Comparison of ENCODE assay signal across 7 mouse cellular contexts in the genomic region with DNA sequence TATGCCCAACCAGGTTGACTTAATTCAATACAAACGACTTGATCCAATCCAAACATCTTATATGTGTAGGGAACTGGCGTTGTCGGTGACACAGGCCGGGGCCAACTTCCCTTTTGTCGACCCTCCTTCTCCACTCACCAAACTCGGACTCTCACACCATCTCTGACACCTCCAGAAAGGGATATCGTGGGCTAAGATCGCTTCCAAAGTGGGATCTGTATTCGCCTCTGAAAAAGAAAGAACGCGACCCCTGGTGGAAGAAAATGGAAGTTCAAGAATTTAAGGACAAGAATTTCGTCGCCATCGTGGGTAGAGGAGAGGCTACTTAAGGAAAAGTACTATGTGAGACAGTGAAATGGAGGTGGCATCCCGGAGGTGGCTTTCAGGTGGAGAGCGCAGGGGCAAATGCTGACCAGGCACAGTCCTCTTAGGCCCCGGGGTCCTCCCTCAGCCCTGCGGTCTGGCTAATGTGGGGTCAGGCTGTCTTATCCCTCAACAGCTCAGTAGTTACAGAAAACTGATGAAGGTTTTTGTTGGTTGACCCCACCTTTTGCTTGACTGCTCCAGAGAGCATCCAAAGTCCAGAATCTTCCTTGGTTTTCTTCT. TPM values are rescaled to one million over a fixed set of nuclear protein-coding genes. Genes with fewer than 3 reads are reported as not detected.
A peak's percentile ranks its signal among the peaks of the same experiment; 100 is the strongest.
DNase-seq lines count a peak whose midpoint lies in the region; ATAC-seq lines count a peak whose summit lies in the region.

No protein-coding gene starts in this region.

- H3K27me3 ChIP-seq in heart, embryonic 11.5 days (ENCODE audit: control insufficient read depth, insufficient read depth, low read length) = peaks cover 56% of the 10 kb centered on the region
- peaks cover 64% of the 10 kb centered on the region for H3K27me3 ChIP-seq in liver, embryonic 15.5 days
- peaks cover 30% of the 10 kb centered on the region for H3K27me3 ChIP-seq in neural tube, embryonic 14.5 days (ENCODE audit: control insufficient read depth, insufficient read depth, low read length)

- no peak overlapping the region for H3K27ac ChIP-seq in heart, embryonic 11.5 days (ENCODE audit: low read depth, low read length)
- H3K27ac ChIP-seq in liver, embryonic 15.5 days (replicated peaks) = no peak overlapping the region
- no peak overlapping the region for H3K27ac ChIP-seq in neural tube, embryonic 14.5 days (ENCODE audit: low read depth, low read length)

- peaks cover 18% of the 10 kb centered on the region for H3K4me1 ChIP-seq in heart, embryonic 11.5 days (ENCODE audit: control insufficient read depth, insufficient read depth, low read length)
- peaks cover 36% of the 10 kb centered on the region for H3K4me1 ChIP-seq in liver, embryonic 15.5 days (replicated peaks)
- 0 out of 2 replicates have a peak, but pooled peaks cover 3% of the 10 kb centered on the region for H3K4me1 ChIP-seq in neural tube, embryonic 14.5 days (ENCODE audit: control insufficient read depth, insufficient read depth, low read length)

- ATAC-seq in heart, embryonic 11.5 days (replicated peaks; ENCODE audit: insufficient number of reproducible peaks, low FRiP score, low TSS enrichment) = no peak
- no peak for ATAC-seq in liver, embryonic 15.5 days (ENCODE audit: insufficient read depth)
- ATAC-seq in neural tube, embryonic 14.5 days (ENCODE audit: low read depth) = peak; percentile 42; the same call in 1 of the 2 replicates

- no peaks in the 10 kb centered on the region for H3K9me3 ChIP-seq in heart, embryonic 11.5 days (replicated peaks; ENCODE audit: control insufficient read depth, low read length)
- no peaks in the 10 kb centered on the region for H3K9me3 ChIP-seq in liver, embryonic 15.5 days (replicated peaks)
- H3K9me3 ChIP-seq in neural tube, embryonic 14.5 days (ENCODE audit: control insufficient read depth, low read length) = no peaks in the 10 kb centered on the region

- H3K36me3 ChIP-seq in heart, embryonic 11.5 days (ENCODE audit: control insufficient read depth, insufficient read depth, low read length) = no peaks in the 10 kb centered on the region
- no peaks in the 10 kb centered on the region for H3K36me3 ChIP-seq in liver, embryonic 15.5 days (replicated peaks)
- H3K36me3 ChIP-seq in neural tube, embryonic 14.5 days (ENCODE audit: control insufficient read depth, insufficient read depth, low read length) = no peaks in the 10 kb centered on the region

- H3K4me2 ChIP-seq in heart, embryonic 11.5 days = peak overlapping the region; percentile 57
- H3K4me2 ChIP-seq in liver, embryonic 15.5 days = peak overlapping the region; percentile 37
- no peak overlapping the region for H3K4me2 ChIP-seq in neural tube, embryonic 14.5 days (ENCODE audit: low read depth, low read length)

- H3K4me3 ChIP-seq in heart, embryonic 11.5 days (ENCODE audit: low read depth, low read length) = peak overlapping the region; percentile 32
- peak overlapping the region; percentile 29; the same call in 1 of the 2 replicates for H3K4me3 ChIP-seq in liver, embryonic 15.5 days (replicated peaks)
- no peak overlapping the region for H3K4me3 ChIP-seq in neural tube, embryonic 14.5 days (ENCODE audit: low read depth, low read length)

- peak; percentile 41 to 65 for DNase-seq in CD8-positive naive resting alpha-beta T cell, adult 2 months (ENCODE audit: low read depth in 2 of 2, low spot score in 2 of 2)
- DNase-seq in R1 (ENCODE audit: low read depth, low spot score) = peak; percentile 88
- peak; percentile 96 for DNase-seq in embryo, embryonic 10.5 days (ENCODE audit: low spot score)
- DNase-seq in kidney, adult 9 months = peak; percentile 74

- WGBS in heart, embryonic 11.5 days (ENCODE audit: insufficient replicate concordance) = 8% methylated on average over 18 of the region's 18 CpGs
- WGBS in liver, embryonic 15.5 days (ENCODE audit: insufficient replicate concordance) = 5% methylated on average over 18 of the region's 18 CpGs
- 4% methylated on average over 18 of the region's 18 CpGs for WGBS in neural tube, embryonic 14.5 days

- no peak overlapping the region for H3K9ac ChIP-seq in heart, embryonic 11.5 days (ENCODE audit: low read depth, low read length)
- H3K9ac ChIP-seq in liver, embryonic 15.5 days = no peak overlapping the region
- no peak overlapping the region for H3K9ac ChIP-seq in neural tube, embryonic 14.5 days (replicated peaks; ENCODE audit: low read depth, low read length)

RNA-seq across cellular contexts. Expression of gene Ostm1, which starts 53.7 kb away (rescaled TPM):
- 27.1 and 28.2 TPM in 2 replicates for polyA plus RNA-seq in heart, embryonic 11.5 days (2014; fragmentation: Nextera tagmentation; extraction: Ambion mirVana)
- 12.0 and 12.2 TPM in 2 replicates for polyA plus RNA-seq in liver, embryonic 15.5 days (2015; fragmentation: Nextera tagmentation; extraction: Ambion mirVana)
- polyA plus RNA-seq in neural tube, embryonic 14.5 days (2014; fragmentation: Nextera tagmentation; extraction: Ambion mirVana) = 39.1 and 40.3 TPM in 2 replicates

RNA-seq across cellular contexts. Expression of gene Nr2e1, which starts 53.9 kb away (rescaled TPM):
- polyA plus RNA-seq in heart, embryonic 11.5 days (2014; fragmentation: Nextera tagmentation; extraction: Ambion mirVana) = 0.06 TPM in 1 of 2 replicates, not detected in the other
- not detected in 2 replicates for polyA plus RNA-seq in liver, embryonic 15.5 days (2015; fragmentation: Nextera tagmentation; extraction: Ambion mirVana)
- not detected in 2 replicates for polyA plus RNA-seq in neural tube, embryonic 14.5 days (2014; fragmentation: Nextera tagmentation; extraction: Ambion mirVana)
